Mouse (Mus musculus): ENCODE results near the gene Uhrf1. TPM values are rescaled to one million over a fixed set of nuclear protein-coding genes. Genes with fewer than 3 reads are reported as not detected.

Gene Uhrf1
- total RNA-seq, 1 experiment = 238 TPM

GRCm38 (mm10) chr17:56360451-56360850 lies 57.3 kb downstream of the Uhrf1 start:
- in situ Hi-C loops (cut with MboI; ENCODE audit: low sequenced_read_pairs in 2 of 2, unreplicated experiment in 2 of 2) = no loop called here
- TF ChIP-seq CHD2 (IDR thresholded peaks at IDR 0.05; ENCODE audit: low read depth, low read length) (no peak), HCFC1 (IDR thresholded peaks at IDR 0.05; ENCODE audit: borderline replicate concordance, insufficient read depth, low read length) (no peak), ZNF384 (IDR thresholded peaks at IDR 0.05; ENCODE audit: low read depth, low read length) (no peak)
- Histone ChIP-seq H3K9ac (ENCODE audit: insufficient read depth, low read depth, low read length, poor library complexity, severe bottlenecking) (no peak overlapping the region), H3K9me3 (ENCODE audit: control insufficient read depth, insufficient read depth, low read depth, low read length) (no peaks in the 10 kb centered on the region), H3K4me1 (ENCODE audit: control insufficient read depth in 2 of 2, insufficient read depth in 2 of 2, low read length in 2 of 2, poor library complexity in 1 of 2) (no peaks in the 10 kb centered on the region; a peak in 1 of 4 replicates), H3K27ac (ENCODE audit: insufficient read depth, low read depth, low read length, poor library complexity, severe bottlenecking) (no peak overlapping the region), H3K36me3 (ENCODE audit: control insufficient read depth, insufficient read depth, low read length, poor library complexity, severe bottlenecking) (peaks cover 10% of the 10 kb centered on the region; the same call in 1 of the 2 replicates), H3K4me3 (ENCODE audit: insufficient read depth in 1 of 2, low read depth in 1 of 2, low read length in 2 of 2, poor library complexity in 1 of 2, severe bottlenecking in 1 of 2) (no peak overlapping the region)
- DNase-seq (ENCODE audit: low read depth, low spot score) = no peak

- TF ChIP-seq ZNF384 (IDR thresholded peaks at IDR 0.05; ENCODE audit: low read depth, low read length) (no peak), CHD2 (IDR thresholded peaks at IDR 0.05; ENCODE audit: low read depth, low read length) (no peak), ZC3H11A (IDR thresholded peaks at IDR 0.05; ENCODE audit: borderline replicate concordance, low read depth, low read length) (no peak), HCFC1 (IDR thresholded peaks at IDR 0.05; ENCODE audit: borderline replicate concordance, insufficient read depth, low read length) (no peak), MAFK (IDR thresholded peaks at IDR 0.05; ENCODE audit: insufficient read depth, low read depth, low read length) (no peak)
- Histone ChIP-seq H3K4me1 (ENCODE audit: control insufficient read depth in 2 of 2, insufficient read depth in 2 of 2, low read length in 2 of 2, poor library complexity in 1 of 2) (no peaks in the 10 kb centered on the region; a peak in 1 of 4 replicates), H3K9me3 (ENCODE audit: control insufficient read depth, insufficient read depth, low read depth, low read length) (no peaks in the 10 kb centered on the region), H3K27ac (ENCODE audit: insufficient read depth, low read depth, low read length, poor library complexity, severe bottlenecking) (no peak overlapping the region), H3K4me3 (ENCODE audit: insufficient read depth in 1 of 2, low read depth in 1 of 2, low read length in 2 of 2, poor library complexity in 1 of 2, severe bottlenecking in 1 of 2) (no peak overlapping the region), H3K36me3 (ENCODE audit: control insufficient read depth, insufficient read depth, low read length, poor library complexity, severe bottlenecking) (peaks cover 2% of the 10 kb centered on the region; the same call in 1 of the 2 replicates), H3K9ac (ENCODE audit: insufficient read depth, low read depth, low read length, poor library complexity, severe bottlenecking) (no peak overlapping the region)
- in situ Hi-C loops (cut with MboI; ENCODE audit: low sequenced_read_pairs in 2 of 2, unreplicated experiment in 2 of 2) = no loop called here
- no peak for DNase-seq (ENCODE audit: low read depth, low spot score)
Measured at GRCm38 (mm10) chr17:56361542-56361941, 58.4 kb downstream of the Uhrf1 start.

- Histone ChIP-seq H3K4me3 (ENCODE audit: insufficient read depth in 1 of 2, low read depth in 1 of 2, low read length in 2 of 2, poor library complexity in 1 of 2, severe bottlenecking in 1 of 2) (no peak overlapping the region), H3K27ac (ENCODE audit: insufficient read depth, low read depth, low read length, poor library complexity, severe bottlenecking) (no peak overlapping the region), H3K9me3 (ENCODE audit: control insufficient read depth, insufficient read depth, low read depth, low read length) (no peaks in the 10 kb centered on the region), H3K36me3 (ENCODE audit: control insufficient read depth, insufficient read depth, low read length, poor library complexity, severe bottlenecking) (peaks cover 11% of the 10 kb centered on the region; the same call in 1 of the 2 replicates), H3K9ac (ENCODE audit: insufficient read depth, low read depth, low read length, poor library complexity, severe bottlenecking) (no peak overlapping the region), H3K4me1 (ENCODE audit: control insufficient read depth in 2 of 2, insufficient read depth in 2 of 2, low read length in 2 of 2, poor library complexity in 1 of 2) (no peaks in the 10 kb centered on the region)
- no peak for DNase-seq (ENCODE audit: low read depth, low spot score)
- TF ChIP-seq HCFC1 (IDR thresholded peaks at IDR 0.05; ENCODE audit: borderline replicate concordance, insufficient read depth, low read length) (no peak), ZC3H11A (IDR thresholded peaks at IDR 0.05; ENCODE audit: borderline replicate concordance, low read depth, low read length) (no peak), ZNF384 (IDR thresholded peaks at IDR 0.05; ENCODE audit: low read depth, low read length) (no peak), MAFK (IDR thresholded peaks at IDR 0.05; ENCODE audit: insufficient read depth, low read depth, low read length) (no peak)
- in situ Hi-C loops (cut with MboI; ENCODE audit: low sequenced_read_pairs in 2 of 2, unreplicated experiment in 2 of 2) = no loop called here
Measured at GRCm38 (mm10) chr17:56365791-56366673, 62.9 kb downstream of the Uhrf1 start.

- no peaks in the 10 kb centered on the region for H3K4me1 ChIP-seq (ENCODE audit: control insufficient read depth in 2 of 2, insufficient read depth in 2 of 2, low read length in 2 of 2, poor library complexity in 1 of 2)
- no peak overlapping the region for H3K4me3 ChIP-seq (ENCODE audit: insufficient read depth in 1 of 2, low read depth in 1 of 2, low read length in 2 of 2, poor library complexity in 1 of 2, severe bottlenecking in 1 of 2)
- no peak overlapping the region for H3K27ac ChIP-seq (ENCODE audit: insufficient read depth, low read depth, low read length, poor library complexity, severe bottlenecking)
- H3K9me3 ChIP-seq (ENCODE audit: control insufficient read depth, insufficient read depth, low read depth, low read length) = no peaks in the 10 kb centered on the region
- no peak overlapping the region for H3K9ac ChIP-seq (ENCODE audit: insufficient read depth, low read depth, low read length, poor library complexity, severe bottlenecking)
- DNase-seq (ENCODE audit: low read depth, low spot score) = no peak
- in situ Hi-C loops (cut with MboI; ENCODE audit: low sequenced_read_pairs in 2 of 2, unreplicated experiment in 2 of 2) = no loop called here
- peaks cover 15% of the 10 kb centered on the region; the same call in 1 of the 2 replicates for H3K36me3 ChIP-seq (ENCODE audit: control insufficient read depth, insufficient read depth, low read length, poor library complexity, severe bottlenecking)
- TF ChIP-seq ZC3H11A (IDR thresholded peaks at IDR 0.05; ENCODE audit: borderline replicate concordance, low read depth, low read length) (no peak), ZNF384 (IDR thresholded peaks at IDR 0.05; ENCODE audit: low read depth, low read length) (no peak), MAFK (IDR thresholded peaks at IDR 0.05; ENCODE audit: insufficient read depth, low read depth, low read length) (no peak), HCFC1 (IDR thresholded peaks at IDR 0.05; ENCODE audit: borderline replicate concordance, insufficient read depth, low read length) (no peak), CHD2 (IDR thresholded peaks at IDR 0.05; ENCODE audit: low read depth, low read length) (no peak)
Measured at GRCm38 (mm10) chr17:56368291-56368790, 65.2 kb downstream of the Uhrf1 start.

All from ES-E14 (cell line).